8 mouse cellular contexts compared by ENCODE assay signal in the genomic region with DNA sequence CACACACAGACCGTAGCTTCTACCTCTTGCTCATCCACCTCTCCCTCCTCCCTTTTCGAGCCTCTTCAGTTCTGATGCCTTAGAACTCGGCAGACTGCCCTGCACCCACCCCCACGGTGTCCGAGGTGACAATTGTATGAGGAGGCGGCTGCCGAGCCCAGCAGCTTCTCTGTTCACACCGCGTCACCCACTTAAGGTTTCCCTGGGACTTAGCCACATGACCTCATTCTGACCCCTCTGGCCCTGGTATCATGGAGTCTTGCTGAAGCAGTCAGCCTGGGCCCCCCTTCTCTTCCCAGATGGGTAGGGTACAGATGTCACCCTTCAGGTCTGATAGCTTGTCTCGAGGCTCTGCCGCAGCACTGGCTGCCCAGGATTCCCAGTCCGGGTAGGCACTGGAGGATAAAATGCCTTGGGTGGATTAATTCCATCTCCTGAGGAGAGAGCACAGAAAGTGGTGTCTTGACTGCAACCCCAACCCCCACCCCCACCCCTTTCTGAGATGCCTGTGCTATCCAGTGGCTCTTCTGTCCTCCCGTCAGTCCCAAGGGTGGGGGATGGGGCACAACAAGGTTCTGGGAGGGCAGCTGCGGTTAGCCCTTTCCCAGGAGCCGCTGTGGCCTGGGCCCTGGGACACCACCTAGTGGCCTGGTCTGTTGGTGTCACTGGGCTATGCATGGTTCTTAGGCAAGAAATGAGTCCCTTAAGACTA. TPM values are rescaled to one million over a fixed set of nuclear protein-coding genes. Genes with fewer than 3 reads are reported as not detected.
DNase-seq lines count a peak whose midpoint lies in the region; ATAC-seq and TF ChIP-seq lines count a peak whose summit lies in the region.

No protein-coding gene starts in this region.

- no peaks in the 10 kb centered on the region for H3K27me3 ChIP-seq in embryonic facial prominence, embryonic 14.5 days (replicated peaks; ENCODE audit: control insufficient read depth, insufficient read depth, low read length)
- no peaks in the 10 kb centered on the region for H3K27me3 ChIP-seq in heart, embryonic 12.5 days (replicated peaks)
- no peaks in the 10 kb centered on the region for H3K27me3 ChIP-seq in kidney, postnatal 0 days (ENCODE audit: insufficient read depth, low read length)
- no peaks in the 10 kb centered on the region; the same call in 1 of the 2 replicates for H3K27me3 ChIP-seq in liver, embryonic 11.5 days (replicated peaks; ENCODE audit: control insufficient read depth, insufficient read depth, low read length)

- H3K4me3 ChIP-seq in embryonic facial prominence, embryonic 14.5 days (ENCODE audit: low read depth, low read length): peak overlapping the region; percentile 34
- peak overlapping the region; percentile 42 for H3K4me3 ChIP-seq in heart, embryonic 12.5 days
- H3K4me3 ChIP-seq in kidney, postnatal 0 days (replicated peaks; ENCODE audit: low read depth, low read length): peak overlapping the region; percentile 28
- H3K4me3 ChIP-seq in liver, embryonic 11.5 days (ENCODE audit: low read depth, low read length): peak overlapping the region; percentile 48

- peak; percentile 44 for ATAC-seq in embryonic facial prominence, embryonic 14.5 days (ENCODE audit: low read depth)
- ATAC-seq in heart, embryonic 12.5 days (ENCODE audit: insufficient number of reproducible peaks, low FRiP score): peak; percentile 74
- ATAC-seq in kidney, postnatal 0 days (replicated peaks; ENCODE audit: low FRiP score, low read depth): peak; percentile 65
- peak; percentile 56 for ATAC-seq in liver, embryonic 11.5 days (replicated peaks; ENCODE audit: low FRiP score)
- peak; percentile 71 for ATAC-seq in monocyte, adult 5-6 weeks (replicated peaks; ENCODE audit: insufficient number of reproducible peaks, low FRiP score, low TSS enrichment, poor library complexity, severe bottlenecking)

- peak; percentile 97 for DNase-seq in 416B (ENCODE audit: low read depth)
- peak; percentile 70 to 90 for DNase-seq in adrenal gland, postnatal 4 days (ENCODE audit: low spot score in 2 of 2)
- DNase-seq in embryonic facial prominence, embryonic 14.5 days (ENCODE audit: low spot score): peak; percentile 83
- DNase-seq in kidney, postnatal 0 days (ENCODE audit: low spot score): peak; percentile 94
- peak; percentile 83 for DNase-seq in liver, embryonic 11.5 days (ENCODE audit: low spot score)
- peak; percentile 41 to 67 for DNase-seq in spleen, postnatal 14 days (ENCODE audit: low spot score in 2 of 2)

- TF ChIP-seq CTCF in kidney, postnatal 0 days (IDR thresholded peaks at IDR 0.05; ENCODE audit: low read depth): peak; percentile 91

- H3K9ac ChIP-seq in embryonic facial prominence, embryonic 14.5 days (ENCODE audit: low read depth, low read length): peak overlapping the region; percentile 54
- H3K9ac ChIP-seq in heart, embryonic 12.5 days: peak overlapping the region; percentile 67
- 0 out of 2 replicates have a peak overlapping the region, but pooled peaks have one; percentile 32 for H3K9ac ChIP-seq in kidney, postnatal 0 days (ENCODE audit: low read depth, low read length)
- no peak overlapping the region for H3K9ac ChIP-seq in liver, embryonic 11.5 days (ENCODE audit: low read depth, low read length)

- peak overlapping the region; percentile 74 for H3K4me2 ChIP-seq in embryonic facial prominence, embryonic 14.5 days (ENCODE audit: low read depth, low read length)
- peak overlapping the region; percentile 72 for H3K4me2 ChIP-seq in heart, embryonic 12.5 days
- peak overlapping the region; percentile 71 for H3K4me2 ChIP-seq in kidney, postnatal 0 days (ENCODE audit: low read length)
- H3K4me2 ChIP-seq in liver, embryonic 11.5 days: peak overlapping the region; percentile 68

- H3K4me1 ChIP-seq in embryonic facial prominence, embryonic 14.5 days (ENCODE audit: control insufficient read depth, insufficient read depth, low read length): peaks cover 62% of the 10 kb centered on the region
- peaks cover 79% of the 10 kb centered on the region for H3K4me1 ChIP-seq in heart, embryonic 12.5 days (replicated peaks)
- H3K4me1 ChIP-seq in kidney, postnatal 0 days (replicated peaks; ENCODE audit: insufficient read depth, low read length): peaks cover 39% of the 10 kb centered on the region; the same call in 1 of the 2 replicates
- H3K4me1 ChIP-seq in liver, embryonic 11.5 days (replicated peaks; ENCODE audit: control insufficient read depth, insufficient read depth, low read length): peaks cover 45% of the 10 kb centered on the region

- 10% methylated on average over 11 of the region's 15 CpGs for WGBS in embryonic facial prominence, embryonic 14.5 days
- under 1% methylated on average over 15 of the region's 15 CpGs for WGBS in heart, embryonic 12.5 days
- 1% methylated on average over 12 of the region's 15 CpGs for WGBS in kidney, postnatal 0 days
- WGBS in liver, embryonic 11.5 days: under 1% methylated on average over 14 of the region's 15 CpGs

- no peaks in the 10 kb centered on the region for H3K36me3 ChIP-seq in embryonic facial prominence, embryonic 14.5 days (ENCODE audit: control insufficient read depth, insufficient read depth, low read length)
- H3K36me3 ChIP-seq in heart, embryonic 12.5 days: no peaks in the 10 kb centered on the region
- H3K36me3 ChIP-seq in kidney, postnatal 0 days (ENCODE audit: insufficient read depth, low read length): no peaks in the 10 kb centered on the region
- no peaks in the 10 kb centered on the region for H3K36me3 ChIP-seq in liver, embryonic 11.5 days (ENCODE audit: control insufficient read depth, insufficient read depth, low read length)

- H3K9me3 ChIP-seq in embryonic facial prominence, embryonic 14.5 days (ENCODE audit: control insufficient read depth, low read length): no peaks in the 10 kb centered on the region
- no peaks in the 10 kb centered on the region for H3K9me3 ChIP-seq in heart, embryonic 12.5 days (replicated peaks)
- H3K9me3 ChIP-seq in kidney, postnatal 0 days (replicated peaks; ENCODE audit: low read length): no peaks in the 10 kb centered on the region
- H3K9me3 ChIP-seq in liver, embryonic 11.5 days (ENCODE audit: control insufficient read depth, low read length): no peaks in the 10 kb centered on the region

- H3K27ac ChIP-seq in embryonic facial prominence, embryonic 14.5 days (replicated peaks; ENCODE audit: low read depth, low read length): peak overlapping the region; percentile 78
- H3K27ac ChIP-seq in heart, embryonic 12.5 days (ENCODE audit: poor library complexity, severe bottlenecking): peak overlapping the region; percentile 92
- peak overlapping the region; percentile 95 for H3K27ac ChIP-seq in kidney, postnatal 0 days
- no peak overlapping the region for H3K27ac ChIP-seq in liver, embryonic 11.5 days (ENCODE audit: low read depth, low read length)

RNA-seq across cellular contexts. Expression of gene Mrps23, which starts 42.4 kb away (rescaled TPM):
- 100 to 1,000 TPM; 143 to 160 TPM for total RNA-seq in adrenal gland, postnatal 4 days (2021)
- 55.6 and 59.4 TPM in 2 replicates for polyA plus RNA-seq in embryonic facial prominence, embryonic 14.5 days (2014; fragmentation: Nextera tagmentation; extraction: Ambion mirVana)
- polyA plus RNA-seq in heart, embryonic 12.5 days (2016; fragmentation: Nextera tagmentation; extraction: Ambion mirVana): 79.2 and 81.4 TPM in 2 replicates
- 76.3 and 77.7 TPM in 2 replicates for polyA plus RNA-seq in kidney, postnatal 0 days (2015; fragmentation: Nextera tagmentation; extraction: Ambion mirVana)
- 73.7 and 79.5 TPM in 2 replicates for polyA plus RNA-seq in liver, embryonic 11.5 days (2014; fragmentation: Nextera tagmentation; extraction: Ambion mirVana)
- total RNA-seq in monocyte, adult 5-6 weeks (2017): 64.6 to 115 TPM (median 69.1 TPM) in 3 replicates
